Mouse (Mus musculus) gastrocnemius, postnatal 25 days (tissue): ENCODE measurements at regions not wholly inside any gene's neighbourhood (a gene's known extent, or its start where the extent isn't known, plus 50 kb on each side); places are given as distances from the start of the nearest gene placed in this dataset.
"Not testable (repeated sequence)": the region's sequence is repeated elsewhere in the genome, so short reads cannot be mapped to it uniquely, and the experiment has no call there.

Source experiments
- DNase-seq: peaks from one replicate; pipeline ENCODE4 v3.0.0; 2022

- DNase-seq = no peak
These were observed 68.7 kb upstream of the Tbl1xr1 start for GRCm38 (mm10) chr3:22007736-22008135.

- DNase-seq = no peak
These were observed 68.0 kb upstream of the Tbl1xr1 start for GRCm38 (mm10) chr3:22008432-22008831.

- no peak for DNase-seq
These were observed 66.4 kb upstream of the Tbl1xr1 start for GRCm38 (mm10) chr3:22009898-22010699.

GRCm38 (mm10) chr3:22010700-22010991 lies 65.8 kb upstream of the Tbl1xr1 start:
- DNase-seq = not testable (repeated sequence)

GRCm38 (mm10) chr3:22021360-22021935 lies 55.0 kb upstream of the Tbl1xr1 start:
- no peak for DNase-seq

- peak; percentile 6 for DNase-seq
These were observed 54.0 kb upstream of the Tbl1xr1 start for GRCm38 (mm10) chr3:22022418-22022817.

- DNase-seq = no peak
These were observed 53.4 kb upstream of the Tbl1xr1 start for GRCm38 (mm10) chr3:22023049-22023448.

- no peak for DNase-seq
These were observed 52.9 kb upstream of the Tbl1xr1 start for GRCm38 (mm10) chr3:22023551-22023950.

- no peak for DNase-seq
These were observed 52.3 kb upstream of the Tbl1xr1 start for GRCm38 (mm10) chr3:22024200-22024599.

- no peak for DNase-seq
These were observed 51.3 kb upstream of the Tbl1xr1 start for GRCm38 (mm10) chr3:22025119-22025518.

GRCm38 (mm10) chr3:22025615-22026014 lies 50.8 kb upstream of the Tbl1xr1 start:
- no peak for DNase-seq
